Mouse (Mus musculus) small intestine, adult 2 months (tissue): ENCODE results near the gene Card19. TPM values are rescaled to one million over a fixed set of nuclear protein-coding genes. Genes with fewer than 3 reads are reported as not detected.

Source experiments
- H3K27ac ChIP-seq: fragments of 200-500 bp; 2 replicates; pipeline ENCODE4 v1.5.1; 2012; ENCODE audit warnings: low read depth, low read length, control low read depth, inconsistent platforms; ENCODE audit not compliant: insufficient read depth
- H3K27me3 ChIP-seq: fragments of 200-500 bp; 2 replicates; pipeline ENCODE4 v1.6.1; 2012; ENCODE audit warnings: mild to moderate bottlenecking, moderate library complexity, low read length, inconsistent platforms; ENCODE audit not compliant: control insufficient read depth, insufficient read depth
- H3K36me3 ChIP-seq: fragments of 200-500 bp; 2 replicates; pipeline ENCODE4 v1.6.1; 2012; ENCODE audit warnings: mild to moderate bottlenecking, low read length, control low read depth, inconsistent platforms; ENCODE audit not compliant: control insufficient read depth, insufficient read depth
- H3K4me1 ChIP-seq: fragments of 200-500 bp; 2 replicates; pipeline ENCODE4 v1.6.1; 2012; ENCODE audit warnings: low read length, inconsistent platforms, mixed read lengths; ENCODE audit not compliant: control insufficient read depth, insufficient read depth, insufficient read length
- H3K4me3 ChIP-seq: fragments of 200-500 bp; 2 replicates; pipeline ENCODE4 v1.5.1; 2012; ENCODE audit warnings: low read depth, mild to moderate bottlenecking, control low read depth, inconsistent platforms, low read length, moderate library complexity
- CTCF ChIP-seq: fragments of 200-500 bp; IDR thresholded peaks from 2 replicates; pipeline ENCODE4 v1.5.1; 2012; ENCODE audit warnings: low read depth, mild to moderate bottlenecking, control low read depth, inconsistent platforms, low read length, moderate library complexity, mixed read lengths; ENCODE audit not compliant: insufficient replicate concordance, insufficient read length; ENCODE audit errors: extremely low read depth
- POLR2A ChIP-seq: fragments of 200-500 bp; IDR thresholded peaks from 2 replicates; pipeline ENCODE4 v1.6.1; 2012; ENCODE audit warnings: low read depth, mild to moderate bottlenecking, control low read depth, inconsistent platforms, low read length, moderate library complexity
- WGBS: fragments of 180-500 bp; shearing (Covaris S2); methylation state at CpG from one replicate; pipeline ENCODE4 v1.1.7; 2018; 5-methylcytosine and 5-hydroxymethylcytosine counted together
- polyA plus RNA-seq: library from polyadenylated mRNA; depleted of rRNA; stranded (reverse); fragments of >200 nt; gene quantifications from 2 replicates; pipeline ENCODE4 v1.2.3, GENCODE M21; 2012

Gene Card19
- polyA plus RNA-seq, 1 experiment: 237 TPM

GRCm38 (mm10) chr13:49216220-49216552 is 349 bp upstream of the Card19 start:
- Histone ChIP-seq H3K4me3 (peak overlapping the region; percentile 86), H3K27ac (peak overlapping the region; percentile 82), H3K27me3 (no peaks in the 10 kb centered on the region), H3K36me3 (no peaks in the 10 kb centered on the region), H3K4me1 (peaks cover 14% of the 10 kb centered on the region)
- no peak for TF ChIP-seq CTCF
- TF ChIP-seq POLR2A: no peak
- 4% methylated on average over 17 of the region's 17 CpGs for WGBS

- WGBS: 18% methylated on average over 5 of the region's 5 CpGs
- no peaks in the 10 kb centered on the region for H3K27me3 ChIP-seq
- peaks cover 14% of the 10 kb centered on the region for H3K4me1 ChIP-seq
- H3K4me3 ChIP-seq: peak overlapping the region; percentile 86
- H3K27ac ChIP-seq: peak overlapping the region; percentile 69; the same call in 1 of the 2 replicates
- TF ChIP-seq POLR2A: no peak
- no peak for TF ChIP-seq CTCF
- no peaks in the 10 kb centered on the region for H3K36me3 ChIP-seq
Observed at GRCm38 (mm10) chr13:49215128-49215503, 721 bp downstream of the Card19 start.

- TF ChIP-seq CTCF (no peak), POLR2A (no peak)
- H3K4me1 ChIP-seq: peaks cover 14% of the 10 kb centered on the region
- peak overlapping the region; percentile 1; the same call in 1 of the 2 replicates for H3K4me3 ChIP-seq
- H3K27ac ChIP-seq: no peak overlapping the region
- H3K27me3 ChIP-seq: no peaks in the 10 kb centered on the region
- H3K36me3 ChIP-seq: no peaks in the 10 kb centered on the region
- 84% methylated on average over 3 of the region's 3 CpGs for WGBS
Observed at GRCm38 (mm10) chr13:49214454-49214853, 1.4 kb downstream of the Card19 start.

- Histone ChIP-seq H3K4me3 (no peak overlapping the region), H3K4me1 (peaks cover 14% of the 10 kb centered on the region), H3K27me3 (no peaks in the 10 kb centered on the region), H3K36me3 (no peaks in the 10 kb centered on the region), H3K27ac (peak overlapping the region; percentile 38; the same call in 1 of the 2 replicates)
- no peak for TF ChIP-seq POLR2A
- TF ChIP-seq CTCF: no peak
- 56% methylated on average over 4 of the region's 4 CpGs for WGBS
Observed at GRCm38 (mm10) chr13:49213531-49213932, 2.3 kb downstream of the Card19 start.

- peaks cover 14% of the 10 kb centered on the region for H3K4me1 ChIP-seq
- H3K4me3 ChIP-seq: no peak overlapping the region
- WGBS: 92% methylated on average over 4 of the region's 4 CpGs
- H3K27ac ChIP-seq: peak overlapping the region; percentile 9; the same call in 1 of the 2 replicates
- H3K36me3 ChIP-seq: 0 out of 2 replicates have a peak, but pooled peaks cover 2% of the 10 kb centered on the region
- no peaks in the 10 kb centered on the region for H3K27me3 ChIP-seq
- no peak for TF ChIP-seq POLR2A
Observed at GRCm38 (mm10) chr13:49212711-49213500, 2.9 kb downstream of the Card19 start.

- no peak overlapping the region for H3K27ac ChIP-seq
- TF ChIP-seq CTCF (no peak), POLR2A (no peak)
- 86% methylated on average over 7 of the region's 7 CpGs for WGBS
- no peaks in the 10 kb centered on the region for H3K27me3 ChIP-seq
- H3K36me3 ChIP-seq: peaks cover 21% of the 10 kb centered on the region
- no peak overlapping the region for H3K4me3 ChIP-seq
- peaks cover 7% of the 10 kb centered on the region for H3K4me1 ChIP-seq
Observed at GRCm38 (mm10) chr13:49209306-49209705, 6.5 kb downstream of the Card19 start.

- Histone ChIP-seq H3K27me3 (no peaks in the 10 kb centered on the region), H3K4me3 (no peak overlapping the region), H3K27ac (no peak overlapping the region), H3K4me1 (no peaks in the 10 kb centered on the region; the same call in 1 of the 2 replicates), H3K36me3 (peaks cover 38% of the 10 kb centered on the region)
- no peak for TF ChIP-seq CTCF
- no peak for TF ChIP-seq POLR2A
- WGBS: 97% methylated on average over 2 of the region's 2 CpGs
Observed at GRCm38 (mm10) chr13:49206341-49206740, 9.5 kb downstream of the Card19 start.
